Mouse (Mus musculus) liver, postnatal 0 days (tissue): Measurements from ENCODE around the gene Olfr889.

ENCODE experiments used
- CTCF ChIP-seq: sonication (generic); IDR thresholded peaks from 2 replicates; pipeline ENCODE4 v1.5.1; 2016; ENCODE audit warnings: antibody characterized with exemption, low read depth
- EP300 ChIP-seq: IDR thresholded peaks from 2 replicates; pipeline ENCODE4 v1.6.1; 2016; ENCODE audit warnings: antibody characterized with exemption, low read depth, mild to moderate bottlenecking

DNA sequence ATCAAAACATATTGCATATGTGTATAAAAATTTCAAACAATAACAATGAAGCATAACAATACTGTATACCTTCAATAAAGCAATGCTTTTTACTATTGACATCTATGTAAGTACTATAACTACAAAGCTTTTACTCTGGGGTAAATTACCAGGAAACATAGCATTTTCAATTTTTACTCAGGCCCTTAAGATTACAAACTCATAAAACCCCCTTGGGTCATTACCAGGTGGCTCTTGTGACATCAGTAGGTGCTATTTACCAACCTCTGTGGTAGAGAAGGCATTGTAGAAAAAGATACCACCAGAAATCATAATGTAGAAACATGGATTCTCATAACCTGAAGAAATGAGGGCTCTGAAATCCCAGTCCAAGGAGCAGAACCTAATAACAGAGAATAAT, at the start of gene Olfr889:
- TF ChIP-seq CTCF (no peak), EP300 (no peak)
